Mouse (Mus musculus) frontal cortex, postnatal 10 days (tissue): Measurements from ENCODE around the gene Armc12.

Source experiments
- DNase-seq, 2 experiments: peaks; one replicate each; pipeline ENCODE4 v3.0.0; 2022; ENCODE audit warnings: low spot score in 2 of 2, mixed read lengths in 1 of 2

Armc12 gene

DNA sequence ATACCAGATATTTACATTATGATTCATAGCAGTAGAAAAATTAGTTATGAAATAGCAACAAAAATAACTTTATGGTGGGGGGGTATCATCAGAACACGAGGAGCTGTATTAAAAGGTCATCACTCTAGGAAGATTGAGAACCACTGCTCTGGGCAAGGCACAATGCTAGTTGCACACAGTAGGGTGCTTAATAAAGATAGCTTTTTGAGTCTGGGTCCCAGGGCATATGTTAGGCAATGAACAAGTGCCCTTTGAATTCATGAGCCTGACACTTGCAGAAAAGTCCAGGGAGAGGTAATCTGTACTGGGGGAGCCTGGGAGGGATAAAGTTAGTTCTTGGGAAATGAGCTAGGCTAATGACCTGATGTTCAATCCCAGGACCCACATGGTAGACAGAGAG lies 17.3 kb upstream of the Armc12 start:
- DNase-seq = no peak

GRCm38 (mm10) chr17:28513844-28514243 lies 16.8 kb upstream of the Armc12 start:
- DNase-seq = no peak

GRCm38 (mm10) chr17:28514555-28514954 lies 16.1 kb upstream of the Armc12 start:
- DNase-seq = no peak

DNA sequence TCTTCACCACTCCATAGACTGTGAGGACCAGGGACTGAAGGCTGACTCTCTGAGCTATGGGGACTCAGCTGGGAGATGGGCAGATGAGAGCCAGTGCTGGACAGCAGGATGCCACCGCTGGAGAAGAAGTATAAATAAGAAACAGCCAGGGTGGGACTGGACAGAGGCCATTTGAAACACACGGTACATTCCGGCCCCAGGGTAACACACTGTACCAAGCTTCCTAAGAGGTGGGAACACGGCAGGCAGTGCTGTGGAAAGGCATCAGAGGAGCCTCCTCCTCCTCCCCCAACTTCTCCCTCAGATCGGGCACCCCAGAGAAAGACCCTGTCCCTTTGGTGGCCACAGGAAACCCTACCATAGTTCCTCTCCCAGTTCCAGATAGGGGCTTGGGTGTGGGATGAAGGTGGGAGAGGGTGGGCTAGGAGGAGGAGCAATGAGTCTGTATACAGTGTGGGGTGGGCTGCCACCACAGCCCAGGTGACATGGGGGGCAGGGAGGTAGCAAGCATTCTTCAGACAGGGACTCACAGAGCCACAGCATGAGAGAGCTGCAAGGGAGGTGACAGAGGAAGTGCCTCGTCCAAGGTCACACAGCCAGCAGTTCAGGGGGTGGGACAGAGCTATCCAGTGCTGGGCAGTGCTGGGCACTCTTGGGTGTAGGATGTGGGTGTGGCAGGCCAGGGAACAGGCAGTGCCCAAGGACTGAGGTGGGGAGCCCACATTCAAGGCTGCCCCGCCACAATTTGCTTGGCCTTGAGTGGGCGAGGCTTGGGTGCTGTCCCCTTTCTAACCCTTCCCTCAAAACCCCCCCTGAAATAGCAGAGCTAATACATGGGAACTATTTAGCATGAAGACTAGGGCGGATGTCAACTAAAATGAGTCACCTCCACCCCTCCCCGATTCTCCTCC lies 14.9 kb upstream of the Armc12 start:
- DNase-seq = no peak

GRCm38 (mm10) chr17:28516881-28517280 lies 13.7 kb upstream of the Armc12 start:
- no peak for DNase-seq

DNA sequence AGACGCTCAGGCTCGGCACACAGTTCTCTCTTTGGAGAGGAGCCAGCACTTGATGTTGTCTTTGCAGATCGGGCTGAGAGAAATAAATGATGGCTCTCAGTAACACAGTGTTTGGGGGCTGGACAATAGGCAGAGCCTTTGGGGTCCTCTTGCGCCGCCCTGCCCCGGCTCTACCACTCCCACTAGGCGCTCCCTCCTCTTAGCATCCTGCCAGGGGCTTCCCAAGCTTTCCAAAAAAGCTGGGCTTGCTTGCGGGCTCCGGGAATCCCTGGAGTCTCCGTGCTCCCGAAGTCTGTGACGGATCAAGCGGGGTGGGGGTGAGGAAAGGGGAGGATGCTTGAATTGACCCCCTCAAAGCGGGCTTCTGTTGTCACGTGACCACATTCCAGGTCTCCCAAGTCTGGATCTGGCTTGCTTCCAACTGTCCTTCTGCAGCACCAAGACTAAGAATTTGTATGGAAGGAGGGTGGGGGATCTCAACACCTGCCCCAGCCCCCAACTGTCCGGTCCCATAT lies 13.1 kb upstream of the Armc12 start, which contains the start of gene Fkbp5:
Fkbp5 (minus strand) TSS at position 87 of the 515 bp plus-strand sequence.
- DNase-seq = peak in 1 of 2 experiments; percentile 44

DNA sequence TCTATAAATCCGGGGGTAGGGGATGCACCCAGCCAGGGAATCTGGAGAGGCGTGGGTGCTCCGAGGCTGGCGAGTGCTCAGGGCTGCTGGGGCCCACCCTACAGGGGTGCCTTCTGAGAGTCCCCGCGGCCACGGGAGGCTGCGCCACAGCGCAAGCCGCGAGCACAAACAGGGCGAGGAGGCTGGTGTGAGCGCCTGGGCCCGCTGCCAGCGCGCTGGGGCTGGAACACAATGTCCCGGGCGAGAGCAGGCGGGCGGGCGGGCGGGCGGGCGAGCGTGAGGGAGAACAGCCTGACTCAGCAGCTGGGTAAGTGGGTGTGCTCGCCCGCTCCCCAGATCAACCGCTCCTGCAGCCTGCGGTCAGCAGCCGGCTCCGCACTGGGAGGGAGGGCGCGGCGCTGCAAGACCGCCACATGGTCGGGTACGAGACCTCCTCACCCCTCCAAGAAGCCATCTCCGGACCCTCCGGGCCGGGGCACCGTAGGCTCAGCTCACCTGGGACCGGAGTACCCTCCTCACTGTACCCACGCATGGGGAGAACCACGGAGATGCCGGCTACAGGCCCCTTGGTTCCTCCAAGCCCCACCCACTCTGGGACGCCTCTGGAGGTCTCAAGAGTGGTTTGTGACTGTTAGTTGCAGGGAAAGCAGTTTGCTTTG lies 12.5 kb upstream of the Armc12 start:
- DNase-seq = peak; percentile 75 to 85

DNA sequence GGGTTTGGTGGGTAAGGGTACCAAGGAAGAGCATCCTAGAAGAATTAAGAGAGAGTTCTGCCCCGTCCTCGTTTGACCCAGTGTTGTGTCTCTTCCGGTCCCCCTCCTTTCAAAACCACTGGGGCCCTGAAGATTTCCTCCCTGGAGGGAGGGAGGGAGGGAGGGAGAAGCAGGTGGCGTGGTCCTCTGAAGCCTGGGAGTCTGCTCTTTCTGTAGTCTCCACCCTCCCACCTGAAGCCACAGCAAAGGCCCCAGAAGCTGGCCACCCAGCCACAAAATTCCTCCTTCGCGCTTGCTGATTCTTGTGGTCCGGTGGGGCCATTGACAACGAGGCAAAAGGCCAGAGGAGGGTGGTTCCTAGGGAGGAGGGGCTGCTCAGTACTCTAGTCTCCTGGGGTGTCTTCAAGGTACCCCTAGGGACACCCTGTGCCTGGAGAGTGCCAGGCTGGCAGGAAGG lies 12.0 kb upstream of the Armc12 start:
- no peak for DNase-seq

GRCm38 (mm10) chr17:28519827-28520226 lies 10.8 kb upstream of the Armc12 start:
- no peak for DNase-seq

GRCm38 (mm10) chr17:28520561-28520960 lies 10.0 kb upstream of the Armc12 start:
- DNase-seq = no peak

DNA sequence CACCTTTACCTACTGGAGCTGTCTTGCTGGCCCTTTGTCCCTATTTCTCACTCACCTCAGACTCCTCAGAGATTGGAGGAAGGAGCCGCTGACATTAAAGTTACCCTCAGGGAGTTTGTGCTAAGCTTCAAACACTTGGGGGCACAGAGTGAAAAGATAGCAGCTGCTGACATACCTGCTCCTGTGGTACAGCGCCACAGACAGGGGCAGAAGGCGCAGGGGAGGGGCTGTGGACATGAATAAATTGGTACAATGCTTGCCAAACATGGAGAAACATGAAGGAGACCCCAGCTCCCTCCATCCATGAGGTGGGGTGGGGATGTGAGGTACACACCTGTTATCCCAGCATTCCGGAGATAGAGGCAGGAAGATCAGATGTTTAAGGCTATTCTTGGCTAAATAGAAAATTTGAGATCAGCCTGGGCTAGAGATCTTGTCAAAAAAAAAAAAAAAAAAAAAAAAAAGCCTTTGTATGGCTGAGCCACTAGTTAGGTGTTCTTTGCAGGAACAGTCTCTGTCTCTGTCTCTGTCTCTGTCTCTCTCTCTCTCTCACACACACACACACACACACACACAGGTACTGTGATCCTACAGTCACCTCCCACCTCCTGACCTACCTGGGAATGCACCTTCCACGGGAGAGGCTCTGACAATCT lies 9.4 kb upstream of the Armc12 start:
- DNase-seq = no peak

GRCm38 (mm10) chr17:28521920-28522319 lies 8.7 kb upstream of the Armc12 start:
- no peak for DNase-seq

DNA sequence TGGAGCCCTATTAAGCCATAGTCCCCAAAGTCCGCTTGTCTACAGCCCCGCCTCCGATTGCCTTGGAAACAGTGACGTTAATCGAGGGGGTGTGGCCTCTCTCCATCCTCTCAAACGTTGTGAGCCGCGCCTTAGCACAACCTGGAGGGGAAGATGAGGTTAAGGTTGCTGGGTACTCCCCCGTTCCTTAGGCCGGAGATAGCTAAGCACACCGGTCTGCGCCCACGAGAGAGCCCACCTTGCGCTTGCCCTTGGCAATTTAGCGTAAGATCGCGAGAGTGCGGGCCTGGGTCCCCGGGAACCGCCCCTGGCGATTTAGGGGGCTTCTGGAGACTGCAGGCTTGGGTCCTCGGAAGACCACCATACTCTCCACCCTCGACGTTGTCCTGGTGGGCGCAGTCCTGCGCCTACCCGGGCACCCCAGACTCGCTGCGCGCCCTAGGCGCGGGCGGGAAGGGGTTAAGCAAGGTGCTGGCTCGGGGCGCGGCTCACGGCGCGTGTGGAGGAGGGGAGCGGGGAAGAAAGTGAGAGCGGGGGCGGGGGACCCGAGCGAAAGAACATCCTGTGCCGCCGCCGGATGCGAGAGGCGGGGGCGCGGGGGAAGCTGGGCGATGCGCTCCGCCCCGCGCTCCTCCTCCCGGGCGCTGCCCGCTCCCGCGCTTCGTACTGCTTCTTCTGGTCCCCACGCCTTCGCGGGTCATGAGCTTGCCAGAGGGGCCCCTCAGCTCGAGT lies 7.8 kb upstream of the Armc12 start:
- DNase-seq = peak; percentile 87 to 89

DNA sequence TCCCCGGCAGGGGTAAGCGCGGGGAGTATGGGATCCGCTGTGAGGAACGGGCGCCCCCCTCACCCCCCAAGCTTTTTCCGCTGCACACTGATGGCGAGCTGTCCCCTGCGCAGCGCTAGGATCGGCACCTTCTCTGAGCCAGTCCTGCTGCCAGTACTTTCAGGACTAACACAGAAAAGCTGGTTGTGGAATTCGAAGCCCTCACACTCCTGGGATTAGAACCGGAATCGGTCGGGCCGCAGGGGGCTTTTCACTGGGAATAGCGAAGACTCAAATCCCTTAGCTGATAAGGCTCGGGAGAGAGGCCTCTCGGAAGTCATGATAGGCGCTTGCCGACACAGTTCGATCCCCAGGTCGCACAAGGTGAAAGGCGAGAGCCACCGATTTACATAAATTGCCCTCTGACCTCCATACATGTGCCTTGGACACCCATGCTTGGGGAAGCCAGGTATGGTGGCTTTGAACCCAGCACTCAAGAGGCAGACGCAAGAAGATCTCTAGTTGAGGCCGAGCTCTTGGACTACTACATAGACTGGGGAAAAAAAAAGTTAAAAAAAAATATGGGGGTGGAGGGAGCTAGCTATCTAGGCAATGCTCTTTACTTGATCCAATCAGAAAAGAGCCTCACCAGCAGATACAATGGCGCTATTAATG lies 7.1 kb upstream of the Armc12 start:
- no peak for DNase-seq

GRCm38 (mm10) chr17:28524009-28524695 lies 6.5 kb upstream of the Armc12 start:
- no peak for DNase-seq

- no peak for DNase-seq
Measured at GRCm38 (mm10) chr17:28524831-28525430, 5.7 kb upstream of the Armc12 start.

GRCm38 (mm10) chr17:28527184-28528042 lies 3.2 kb upstream of the Armc12 start:
- no peak for DNase-seq

DNA sequence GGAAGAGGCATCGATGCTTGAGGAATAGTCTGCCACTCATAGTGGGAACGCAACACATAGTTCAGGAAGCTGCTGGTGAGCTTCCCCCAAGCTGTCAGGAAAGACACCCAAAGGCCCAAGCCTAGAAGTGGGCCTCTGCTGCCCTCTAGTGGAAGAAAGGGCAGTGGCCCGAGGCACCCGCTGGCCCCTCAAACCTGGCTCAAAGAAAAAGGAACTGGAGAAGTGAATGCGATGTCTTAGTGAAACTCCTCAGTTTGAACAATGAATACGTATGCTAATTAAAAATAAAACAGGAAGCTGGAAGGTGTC lies 2.6 kb upstream of the Armc12 start:
- peak; percentile 51 to 81 for DNase-seq

DNA sequence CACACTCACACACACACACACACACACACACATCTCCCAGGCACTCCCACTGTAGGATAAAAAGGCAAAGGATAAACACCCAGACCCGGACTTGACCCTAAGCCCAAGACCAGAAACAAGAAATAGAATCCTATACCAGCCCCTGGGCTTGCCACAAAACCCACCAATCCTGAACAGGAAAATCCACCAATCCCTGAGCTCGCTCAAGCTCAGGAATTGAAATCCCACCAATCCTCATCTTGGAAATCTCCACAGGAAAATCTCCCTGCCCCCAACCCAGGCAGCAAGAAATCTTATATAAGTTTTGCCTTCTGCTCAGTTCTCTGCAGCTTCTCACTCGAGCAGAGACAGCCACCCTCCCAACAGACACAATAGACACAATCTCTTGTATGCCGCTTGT lies 1.5 kb upstream of the Armc12 start:
- DNase-seq = no peak
